Mouse (Mus musculus) retina, postnatal 7 days (tissue): ENCODE results near the gene Foxp1.

ENCODE experiments used
- DNase-seq: peaks from one replicate; pipeline ENCODE4 v3.0.0-alpha.2; 2012; ENCODE audit warnings: low read depth, low spot score

Foxp1 gene

DNA sequence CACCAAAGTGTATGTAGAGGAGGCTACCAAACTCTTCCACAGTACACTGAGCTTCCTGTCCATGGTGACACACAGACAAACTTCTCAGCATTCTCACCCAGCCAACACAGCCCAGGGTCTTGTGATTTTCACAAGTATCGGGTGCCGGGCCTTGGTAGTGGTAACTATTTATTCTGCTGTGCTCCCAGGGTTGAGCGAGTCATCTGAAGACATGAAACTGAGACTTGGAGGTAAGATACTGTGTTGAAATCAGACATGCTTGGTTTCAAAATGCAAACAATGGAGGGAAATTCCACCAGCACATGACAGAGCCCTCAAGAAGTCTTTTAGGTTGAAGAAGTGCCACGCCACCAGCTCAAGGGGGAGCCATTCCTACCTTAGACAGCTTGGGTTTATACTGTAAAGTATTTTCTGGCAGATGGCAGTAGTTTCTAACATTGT, 465.4 kb downstream of the Foxp1 start:
- DNase-seq = no peak

DNA sequence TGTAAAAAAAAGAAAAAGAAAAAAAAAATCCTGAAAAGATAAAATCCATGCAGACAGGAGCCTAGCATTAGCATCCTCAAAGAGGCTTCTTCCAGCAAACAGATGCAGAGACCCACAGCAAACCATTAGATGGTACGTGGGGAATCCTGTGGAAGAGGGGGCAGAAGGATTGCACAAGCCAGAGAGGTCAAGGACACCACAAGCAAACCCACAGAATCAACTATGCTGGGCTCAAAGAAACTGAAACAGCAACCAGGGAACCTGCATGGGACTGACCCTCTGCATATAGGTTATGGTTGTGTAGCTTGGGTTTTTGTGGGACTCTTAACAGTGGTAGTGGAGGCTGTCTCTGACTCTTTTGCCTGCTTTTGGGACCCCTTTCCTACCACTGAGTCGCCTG, 466.1 kb downstream of the Foxp1 start:
- DNase-seq = no peak

DNA sequence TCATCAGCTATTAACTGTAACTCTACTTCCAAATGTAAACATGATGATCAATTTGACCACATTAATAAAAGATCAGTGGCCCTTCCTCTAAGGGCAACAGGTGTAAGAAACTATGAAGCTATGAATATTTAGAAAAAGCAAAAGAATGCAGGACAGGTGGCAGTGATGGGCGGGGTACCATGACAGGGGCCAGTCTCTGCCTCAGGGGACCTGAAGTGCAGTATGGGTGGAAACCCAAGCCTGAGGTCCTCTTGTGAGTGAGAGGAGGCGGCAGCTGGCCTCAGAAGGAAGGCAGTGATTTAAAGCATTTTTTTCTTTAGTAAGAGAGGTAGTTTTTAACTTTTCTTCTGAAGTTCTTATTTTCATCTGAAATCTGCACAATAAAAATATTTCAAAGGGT, 468.5 kb downstream of the Foxp1 start:
- no peak for DNase-seq

DNA sequence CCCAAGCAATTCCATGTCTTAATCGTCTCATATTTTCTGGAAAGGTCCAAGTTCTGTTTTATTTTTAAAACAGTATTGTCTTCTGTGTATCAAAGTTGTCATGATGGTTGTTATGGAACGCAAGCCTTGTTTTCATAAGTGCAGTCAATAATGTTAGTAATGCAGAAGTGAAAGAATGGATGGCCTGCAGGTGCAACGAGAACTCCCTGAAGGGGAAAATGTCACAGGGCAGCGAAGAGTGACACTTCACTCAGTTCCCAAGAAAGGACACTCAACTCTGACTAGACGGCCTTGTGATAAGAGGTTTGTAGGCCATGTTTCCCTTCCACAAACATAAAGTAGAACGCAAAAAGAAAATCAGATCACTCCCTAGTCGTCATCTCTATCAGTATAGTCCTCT, 469.4 kb downstream of the Foxp1 start:
- no peak for DNase-seq

DNA sequence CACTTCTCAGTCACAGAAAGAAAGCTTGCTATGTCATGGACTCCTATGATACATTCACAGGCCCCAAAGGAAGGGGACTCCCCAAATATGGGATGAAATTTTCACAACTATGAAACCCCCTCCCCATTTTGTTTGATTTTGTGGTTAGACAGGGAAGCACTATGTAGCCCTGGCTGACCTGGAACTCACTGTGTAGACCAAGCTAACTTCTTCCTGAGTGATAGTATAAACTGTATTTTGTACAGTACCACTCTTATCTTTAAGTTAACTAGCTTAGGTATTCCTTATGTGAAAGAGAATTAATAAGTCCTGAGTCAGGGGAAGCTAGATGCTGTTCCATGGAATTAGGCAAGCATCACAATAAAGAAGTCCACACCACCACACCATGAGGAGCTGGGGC, 470.8 kb downstream of the Foxp1 start:
- DNase-seq = no peak

DNA sequence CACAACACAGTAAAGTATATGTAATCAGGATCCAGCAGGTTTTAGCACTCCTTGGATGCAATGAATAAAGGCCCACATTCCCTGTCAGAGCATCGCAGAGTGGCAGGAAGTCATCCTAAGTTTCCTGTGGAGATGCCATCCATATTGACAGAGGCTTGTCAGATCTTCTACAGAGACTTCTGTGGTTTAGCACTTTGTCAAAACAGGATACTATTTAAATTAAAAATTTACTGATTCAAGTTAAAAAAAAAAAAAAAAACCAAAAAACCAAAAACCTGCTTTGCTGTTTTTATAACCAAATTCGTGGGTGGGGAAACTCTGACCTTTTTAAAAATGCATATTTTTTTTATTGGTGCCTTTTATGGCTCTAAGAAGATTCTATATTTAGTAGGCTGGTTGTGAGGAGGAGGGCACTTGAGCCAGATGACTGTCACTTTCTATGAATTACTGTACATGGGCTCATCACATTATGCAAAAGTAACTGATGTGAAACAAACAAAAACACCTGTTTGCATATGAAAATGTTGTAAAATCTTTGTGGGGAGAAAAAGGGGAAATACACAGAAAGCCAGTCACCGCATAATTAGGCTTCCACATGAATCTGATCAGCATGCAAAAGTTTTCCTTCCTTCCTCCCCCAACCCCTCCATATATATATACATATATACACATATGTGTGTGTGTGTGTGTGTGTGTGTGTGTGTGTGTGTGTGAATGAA, 472.1 kb downstream of the Foxp1 start:
- no peak for DNase-seq

DNA sequence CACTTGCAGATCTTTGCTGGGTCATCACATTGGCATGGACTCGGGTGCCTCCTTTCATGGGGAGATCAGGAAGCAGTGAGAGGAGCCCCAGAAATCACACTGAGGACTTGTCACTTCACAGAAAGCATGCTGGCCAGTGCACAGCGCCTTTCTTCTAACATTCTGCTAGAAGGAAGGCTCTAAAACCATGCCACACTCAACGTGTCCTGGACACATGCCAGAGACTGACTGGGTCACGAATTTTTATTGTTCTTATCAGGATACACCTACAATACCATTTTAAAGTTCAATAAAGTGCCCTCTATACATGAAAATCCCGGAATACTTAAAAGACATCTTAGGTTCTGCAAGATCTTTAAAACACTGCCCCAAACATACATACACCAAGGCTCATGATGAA, 475.2 kb downstream of the Foxp1 start:
- no peak for DNase-seq

DNA sequence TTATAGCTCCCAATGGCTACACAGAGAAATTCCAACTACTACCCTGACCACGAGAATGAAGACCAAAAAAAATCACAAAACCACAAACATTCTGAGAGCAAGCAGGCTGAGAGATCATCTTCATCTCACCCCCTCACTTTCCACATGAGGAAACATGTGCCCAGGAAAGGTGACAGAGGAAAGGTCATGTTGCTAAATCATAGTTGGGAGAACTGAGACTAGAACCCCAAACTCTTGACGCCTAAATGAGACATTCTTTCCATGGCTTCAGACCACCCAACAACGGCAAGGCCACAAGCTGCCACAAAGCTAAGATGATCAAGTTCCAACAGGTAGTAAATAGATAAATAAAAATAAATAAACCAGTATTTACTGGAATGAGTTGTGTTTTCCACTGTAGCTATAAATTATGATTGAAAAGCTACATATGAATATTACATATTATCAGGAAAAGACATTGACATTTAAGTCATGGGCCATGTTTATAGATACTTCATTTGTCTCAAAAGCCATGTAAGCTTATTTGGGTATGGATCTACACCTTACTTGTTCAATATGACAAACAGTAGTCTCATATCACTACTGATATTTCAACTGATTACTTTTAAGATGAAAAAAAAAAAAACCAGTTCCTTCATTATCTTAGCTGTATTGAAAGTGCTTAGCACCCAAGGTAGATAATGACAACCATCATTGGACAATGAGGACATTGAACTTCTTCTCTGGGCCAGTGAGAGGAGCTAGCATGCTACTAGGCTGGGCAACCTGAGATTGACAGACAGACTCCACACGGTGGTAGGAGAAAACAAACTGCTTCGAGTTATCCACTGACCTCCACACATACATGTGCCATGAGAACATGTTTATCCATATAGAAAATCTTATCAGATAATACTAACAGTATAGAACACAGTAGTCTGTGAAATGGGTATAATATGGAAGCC, 476.4 kb downstream of the Foxp1 start:
- DNase-seq = no peak

DNA sequence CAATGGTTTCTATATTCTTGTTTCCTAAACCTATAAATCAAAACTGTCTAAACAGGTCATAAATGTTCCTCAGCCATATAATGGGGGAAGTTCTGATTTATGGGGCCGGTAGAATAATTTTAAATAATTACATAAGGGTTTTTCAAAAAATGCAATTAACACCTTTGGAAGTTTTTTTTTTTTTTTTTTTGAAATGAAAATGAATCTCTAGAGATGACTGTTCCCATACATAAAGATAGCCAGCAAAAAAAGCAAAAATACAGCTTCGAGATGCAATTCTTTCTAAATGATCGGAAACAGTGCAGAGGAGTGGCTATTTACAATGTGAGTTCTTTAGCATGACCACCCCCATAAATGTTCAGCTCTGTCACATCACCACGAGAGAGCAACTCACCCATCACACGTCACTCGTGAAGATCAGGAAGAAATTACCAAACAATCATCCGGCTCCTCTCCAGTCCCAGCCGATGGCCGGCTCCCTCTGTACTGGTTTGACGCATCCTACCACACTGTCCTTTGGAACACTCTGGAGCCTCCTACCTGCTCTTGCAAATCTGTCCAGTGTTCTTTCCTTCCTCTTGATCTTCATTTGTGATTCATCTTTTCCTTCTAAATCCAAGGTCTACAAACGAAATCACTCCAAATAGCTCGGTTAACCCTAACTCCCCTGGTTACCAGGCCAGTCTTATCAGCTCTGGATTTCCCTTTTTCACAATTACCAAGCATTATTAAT, 478.4 kb downstream of the Foxp1 start:
- no peak for DNase-seq

DNA sequence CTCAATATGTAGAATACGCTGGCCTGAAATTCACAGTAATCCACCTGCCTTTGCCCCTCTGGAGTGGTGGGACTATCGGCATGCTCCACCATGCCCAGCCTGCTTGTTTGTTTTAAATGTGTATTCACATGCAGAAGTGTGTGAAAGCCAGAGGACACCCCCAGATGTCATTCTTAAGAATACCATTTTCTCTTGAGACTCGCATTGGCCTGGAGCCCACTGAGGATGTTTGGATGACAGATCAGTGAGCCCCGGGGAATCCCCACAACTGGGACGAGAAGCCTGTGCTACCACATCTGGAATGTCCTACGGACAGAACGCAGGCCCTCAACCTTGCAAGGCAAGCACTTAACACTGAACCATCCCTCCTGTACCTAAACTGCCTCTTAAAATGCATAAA, 479.3 kb downstream of the Foxp1 start:
- DNase-seq = no peak

DNA sequence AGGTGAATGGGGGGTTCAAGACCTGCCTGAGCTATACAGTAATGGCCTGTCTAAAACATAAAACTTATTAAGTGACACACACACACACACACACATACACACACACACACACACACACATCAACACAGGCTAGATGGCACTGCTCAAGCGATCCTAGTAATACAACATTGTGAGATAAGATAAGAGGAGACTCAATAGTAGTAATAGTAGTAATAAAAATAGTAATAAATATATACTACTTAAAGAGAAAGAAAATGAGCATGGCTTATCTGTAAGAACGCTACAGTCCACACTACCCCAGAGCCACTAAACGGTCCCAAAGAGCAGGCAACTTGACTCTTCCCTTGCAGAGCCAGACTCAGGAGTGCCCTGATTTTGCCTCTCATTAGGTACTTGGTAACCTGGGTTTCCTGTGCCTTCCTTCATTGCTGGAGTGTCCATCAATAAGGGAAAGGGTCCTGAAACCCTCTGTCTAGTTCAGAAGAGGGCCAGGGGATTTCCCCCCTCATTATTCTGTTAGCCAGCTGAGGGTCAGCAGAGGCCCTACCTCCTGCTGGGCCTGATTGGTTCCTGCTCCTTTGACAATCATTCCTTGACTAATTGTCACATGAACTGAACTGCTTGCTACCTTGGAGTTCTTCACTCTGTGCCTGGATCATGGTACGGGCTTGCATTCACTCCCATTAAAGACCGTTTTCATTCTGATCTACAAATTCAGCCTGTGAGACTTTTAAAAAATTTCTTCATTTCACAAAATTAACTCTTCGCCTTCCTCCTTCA, 480.2 kb downstream of the Foxp1 start:
- DNase-seq = no peak

DNA sequence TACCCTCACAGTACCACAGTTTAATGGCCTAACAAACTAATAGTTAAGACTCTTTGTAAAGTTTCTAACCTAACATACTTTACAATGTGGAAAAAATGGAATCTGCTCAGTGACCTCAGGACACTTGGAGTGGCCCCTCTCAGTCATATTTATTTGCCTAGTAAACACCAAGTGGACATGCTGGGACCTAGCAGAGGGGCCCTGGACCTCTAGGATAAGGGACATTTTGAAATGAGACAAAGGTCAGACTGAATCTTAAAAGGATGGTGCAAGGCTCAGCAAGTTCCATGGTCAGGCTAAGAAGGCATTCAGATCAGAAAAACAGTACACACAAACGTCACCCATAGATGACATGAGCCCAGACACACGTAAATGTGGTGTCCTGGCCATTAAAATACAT, 483.5 kb downstream of the Foxp1 start:
- DNase-seq = no peak

DNA sequence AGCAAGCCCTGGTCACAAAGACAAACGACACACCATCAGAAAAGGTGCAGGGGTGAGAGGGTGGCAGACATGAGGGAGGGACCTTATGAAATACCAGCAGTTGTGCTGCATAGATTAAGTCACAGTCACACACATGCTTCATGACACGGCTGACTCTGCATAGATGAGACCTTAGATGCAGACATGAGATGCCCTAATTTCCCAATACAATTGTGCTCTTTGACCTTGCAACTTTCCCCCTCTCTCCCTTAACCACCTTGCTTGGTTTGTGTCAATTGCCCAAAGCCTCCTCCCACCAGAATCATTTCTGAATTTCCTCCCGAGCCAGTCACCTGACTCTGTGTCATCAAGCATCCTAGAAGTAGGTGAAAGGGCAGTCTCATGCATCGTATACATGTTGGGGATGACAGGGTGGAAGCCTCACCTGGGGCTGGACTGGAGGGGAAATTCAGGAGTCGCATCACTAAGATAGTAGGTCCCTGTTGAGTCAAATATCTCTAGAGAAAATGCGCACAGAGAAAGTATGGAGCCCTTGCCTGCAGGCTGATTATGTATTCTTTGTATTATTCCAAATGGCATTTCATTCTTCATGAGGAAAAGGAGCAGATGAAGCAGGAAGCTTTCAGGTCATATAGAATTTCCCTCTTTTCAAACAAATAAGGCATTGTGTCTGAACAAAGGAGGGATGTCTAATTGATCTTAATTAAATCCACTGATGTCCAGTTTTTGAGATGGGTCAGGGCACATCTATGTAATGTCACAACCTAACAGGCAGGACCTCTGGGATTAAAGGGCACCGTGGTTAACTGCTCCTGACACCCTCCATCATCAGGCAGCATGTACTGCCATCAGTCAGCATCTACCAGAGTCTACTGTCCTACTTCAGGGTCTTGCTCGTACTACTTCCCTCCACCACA, 486.8 kb downstream of the Foxp1 start:
- no peak for DNase-seq

DNA sequence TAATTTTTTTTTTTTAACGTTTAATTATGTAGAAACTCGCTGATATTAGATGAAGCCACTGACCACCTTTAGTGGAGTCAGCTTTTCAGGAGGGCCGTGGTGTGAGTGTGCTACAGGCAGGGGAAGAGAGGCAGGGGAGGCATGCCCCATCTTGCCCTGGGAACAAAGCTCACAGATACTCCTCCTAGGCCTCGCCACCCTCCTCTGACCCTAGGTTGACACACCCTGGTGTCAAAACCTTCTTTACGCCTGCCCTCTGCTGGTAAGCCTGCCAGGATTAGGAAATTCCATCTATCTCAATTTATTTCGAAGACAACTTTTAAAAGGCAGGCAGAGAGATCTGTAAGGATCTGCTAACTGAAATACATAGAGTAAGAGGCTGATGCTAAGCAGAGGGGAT, 489.5 kb downstream of the Foxp1 start:
- DNase-seq = no peak

DNA sequence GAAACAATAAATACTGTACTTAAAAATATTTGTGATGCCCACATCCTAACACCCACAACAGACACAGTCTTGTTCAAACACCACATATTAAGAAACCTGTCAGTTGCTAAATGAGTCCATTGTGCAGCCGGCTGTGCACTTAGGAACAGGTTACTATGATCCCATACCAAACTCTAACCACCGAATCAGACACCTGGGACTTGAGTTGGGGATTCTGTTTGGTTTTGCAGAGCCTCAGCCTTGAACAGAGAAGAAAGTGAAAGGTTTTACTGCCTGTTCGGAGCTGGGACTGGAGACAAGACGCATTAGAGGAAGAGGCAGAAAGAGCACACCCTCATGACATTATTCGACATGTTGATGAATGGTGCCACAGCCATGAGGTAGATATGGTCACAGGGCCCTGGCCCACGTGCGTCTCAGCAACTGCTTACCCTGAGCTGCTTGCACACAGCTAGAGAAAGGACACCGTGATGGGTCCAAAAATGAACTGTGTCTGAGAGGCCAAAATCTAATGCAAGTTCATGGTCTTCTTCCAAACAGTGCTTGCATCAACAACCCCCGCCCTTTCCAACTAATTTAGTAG, 491.1 kb downstream of the Foxp1 start:
- no peak for DNase-seq

DNA sequence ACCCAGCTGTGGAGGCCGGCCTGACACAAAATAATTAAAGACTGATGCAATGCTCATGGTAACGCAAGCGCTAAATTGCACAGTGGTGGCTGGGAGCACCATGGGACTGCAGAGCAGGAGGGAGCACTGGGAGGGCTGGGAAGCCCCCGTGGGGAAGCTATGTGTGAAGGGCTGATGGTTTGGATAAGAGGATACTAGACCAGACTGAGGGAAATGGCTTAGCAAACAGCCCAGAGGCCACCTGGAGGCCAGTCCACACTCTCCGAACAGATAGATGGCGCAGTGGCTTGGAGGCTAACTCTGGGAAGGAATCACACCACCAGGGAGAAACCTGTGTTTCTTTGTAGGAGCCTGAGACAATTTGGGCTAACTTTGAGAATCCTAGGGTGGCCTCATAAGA, 492.3 kb downstream of the Foxp1 start:
- DNase-seq = no peak

DNA sequence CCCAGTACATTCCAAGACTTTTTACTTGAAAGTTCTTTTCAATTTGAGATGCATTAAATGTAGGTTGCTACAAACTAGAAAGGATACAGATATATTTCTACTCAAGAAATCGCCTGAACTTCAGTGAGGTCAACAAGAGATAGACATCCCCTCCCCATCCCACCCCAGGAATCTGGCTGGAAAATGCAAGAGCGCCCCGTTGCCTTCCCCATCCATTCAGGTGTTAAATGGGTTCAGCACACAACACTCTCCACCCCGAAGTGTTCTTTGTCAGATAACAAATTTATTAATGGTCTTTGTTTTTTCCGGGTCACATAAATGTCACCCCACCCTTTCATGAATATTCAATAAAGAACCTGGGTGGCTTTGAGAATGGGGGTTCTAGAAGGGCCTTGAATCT, 493.1 kb downstream of the Foxp1 start:
- no peak for DNase-seq

DNA sequence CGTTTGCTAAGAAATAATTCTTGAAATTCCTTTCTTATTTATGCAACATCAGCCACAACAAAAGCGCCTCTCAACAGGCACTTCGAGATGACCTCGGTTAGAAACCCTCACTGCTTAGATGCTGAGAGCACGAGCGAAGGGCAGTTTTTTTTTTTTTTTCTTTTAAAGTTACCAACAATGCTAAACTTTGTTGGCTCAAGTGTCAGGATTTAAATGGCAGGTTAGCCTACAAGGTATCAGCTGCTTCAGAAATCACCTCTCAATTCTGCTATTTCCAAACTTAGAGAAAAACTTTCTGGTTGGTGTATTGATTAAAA, 493.6 kb downstream of the Foxp1 start:
- DNase-seq = no peak

DNA sequence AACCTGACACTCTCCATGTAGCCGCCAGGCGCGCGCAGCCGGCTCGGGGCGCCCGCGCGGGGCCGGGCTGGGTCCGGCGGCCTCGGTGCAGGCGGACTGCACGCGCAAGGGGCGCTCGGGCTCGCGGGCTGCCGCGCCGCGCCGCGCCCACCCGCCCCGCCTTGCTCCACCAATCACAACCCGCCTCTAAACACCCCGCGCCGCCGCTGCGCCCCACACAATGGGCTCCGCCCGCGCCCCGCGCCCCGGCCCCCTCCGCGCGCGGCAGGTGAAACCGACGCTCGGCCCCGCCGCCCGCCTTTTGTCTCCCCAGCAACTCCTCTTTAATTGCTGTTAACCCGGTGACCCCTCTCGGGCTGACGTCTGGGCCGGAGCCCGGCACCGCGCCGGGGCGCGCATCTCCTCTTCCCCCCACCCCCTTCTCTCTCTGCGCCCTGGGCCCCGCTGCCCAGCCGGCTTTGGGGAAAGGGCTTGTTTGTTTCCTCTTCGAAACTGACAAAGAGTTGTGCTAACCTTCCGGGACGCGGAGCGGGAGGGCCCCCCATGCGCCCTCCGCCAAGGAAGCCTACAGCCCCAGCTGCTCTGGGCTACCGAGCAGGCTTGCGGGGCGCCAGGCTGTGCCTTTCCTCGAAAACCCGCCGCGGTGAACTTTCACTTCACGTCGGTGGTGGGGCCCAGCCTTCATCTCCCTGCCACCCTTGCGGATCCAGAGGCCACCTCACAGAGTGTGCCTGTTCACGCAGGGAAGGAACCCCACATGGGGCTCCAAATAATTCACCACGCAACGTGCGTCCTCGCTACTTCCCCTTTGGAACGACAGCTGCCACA, 494.1 kb downstream of the Foxp1 start:
- DNase-seq = peak; percentile 13
